Mouse (Mus musculus) liver, embryonic 14.5 days (tissue): ENCODE measurements around the gene Sptbn1. TPM values are rescaled to one million over a fixed set of nuclear protein-coding genes. Genes with fewer than 3 reads are reported as not detected.

Experiments used
- ATAC-seq: fragments of 200-750 bp; cut with Nextera tagmentation; 2 replicates; pipeline ENCODE4 v1.8.0; 2017; ENCODE audit warnings: moderate number of reproducible peaks, mild to moderate bottlenecking, moderate library complexity; ENCODE audit not compliant: insufficient read depth
- DNase-seq, 3 experiments: peaks; one replicate each; pipeline ENCODE4 v3.0.0-alpha.2; 2012 to 2013; ENCODE audit warnings: low read depth in 3 of 3, low spot score in 3 of 3
- H3K27ac ChIP-seq: fragments of 300-500 bp; sonication (generic); 2 replicates; pipeline ENCODE4 v1.5.1; 2014; ENCODE audit warnings: moderate library complexity, mild to moderate bottlenecking, control low read depth, inconsistent platforms
- H3K27me3 ChIP-seq: fragments of 300-500 bp; sonication (generic); 2 replicates; pipeline ENCODE4 v1.6.1; 2014; ENCODE audit warnings: mild to moderate bottlenecking, low read length, moderate library complexity; ENCODE audit not compliant: control insufficient read depth, insufficient read depth
- H3K36me3 ChIP-seq: fragments of 300-500 bp; sonication (generic); replicated peaks from 2 replicates; pipeline ENCODE4 v1.6.1; 2014; ENCODE audit warnings: low read depth; ENCODE audit not compliant: control insufficient read depth, insufficient read depth
- H3K4me1 ChIP-seq, 2 experiments: fragments of 200-500 bp in 1 of 2; fragments of 300-500 bp in 1 of 2; sonication (generic) in 1 of 2; replicated peaks; 2 replicates each; pipeline ENCODE4 v1.6.1; 2012 to 2014; ENCODE audit warnings: antibody characterized with exemption in 1 of 2, inconsistent platforms in 1 of 2, low read length in 1 of 2; ENCODE audit not compliant: control insufficient read depth in 2 of 2, insufficient read depth in 2 of 2
- H3K4me2 ChIP-seq: fragments of 300-500 bp; sonication (generic); 2 replicates; pipeline ENCODE4 v1.6.1; 2014; ENCODE audit warnings: low read depth, mild to moderate bottlenecking, control low read depth, moderate library complexity
- H3K4me3 ChIP-seq, 2 experiments: fragments of 200-500 bp in 1 of 2; fragments of 300-500 bp in 1 of 2; sonication (generic) in 1 of 2; 2 replicates each; pipeline ENCODE4 v1.5.1; 2012 to 2014; ENCODE audit warnings: low read depth in 2 of 2, low read length in 2 of 2, mild to moderate bottlenecking in 2 of 2, control low read depth in 1 of 2, inconsistent platforms in 1 of 2, moderate library complexity in 1 of 2; ENCODE audit not compliant: insufficient read depth in 1 of 2
- H3K9ac ChIP-seq: fragments of 300-500 bp; sonication (generic); replicated peaks from 2 replicates; pipeline ENCODE4 v1.6.1; 2014; ENCODE audit warnings: mild to moderate bottlenecking, control low read depth, moderate library complexity
- H3K9me3 ChIP-seq: fragments of 300-500 bp; sonication (generic); 2 replicates; pipeline ENCODE4 v1.6.1; 2016; ENCODE audit warnings: low read length, mixed read lengths; ENCODE audit not compliant: control insufficient read depth
- CTCF ChIP-seq: IDR thresholded peaks from 2 replicates; pipeline ENCODE4 v1.5.1; 2016; ENCODE audit warnings: antibody characterized with exemption, low read depth, control low read depth
- EP300 ChIP-seq: IDR thresholded peaks from 2 replicates; pipeline ENCODE4 v1.6.1; 2016; ENCODE audit warnings: antibody characterized with exemption, low read depth
- WGBS: fragments of 180-500 bp; shearing (Covaris S2); extraction: QIAGEN DNeasy Blood & Tissue Kit; methylation state at CpG from one replicate; pipeline ENCODE4 v1.1.7; 2014; ENCODE audit not compliant: insufficient replicate concordance; 5-methylcytosine and 5-hydroxymethylcytosine counted together
- polyA plus RNA-seq, 2 experiments: library from polyadenylated mRNA; depleted of rRNA in 1 of 2; stranded (reverse) in 1 of 2; unstranded in 1 of 2; fragments of >200 nt; fragmentation: Nextera tagmentation in 1 of 2; extraction: Ambion mirVana in 1 of 2; gene quantifications; 2 replicates each; pipeline versions ENCODE4 v1.2.1 to v1.2.3; 2012 to 2014

Sptbn1 gene
- polyA plus RNA-seq, 2 experiments = 9.6 to 14.4 TPM

DNA sequence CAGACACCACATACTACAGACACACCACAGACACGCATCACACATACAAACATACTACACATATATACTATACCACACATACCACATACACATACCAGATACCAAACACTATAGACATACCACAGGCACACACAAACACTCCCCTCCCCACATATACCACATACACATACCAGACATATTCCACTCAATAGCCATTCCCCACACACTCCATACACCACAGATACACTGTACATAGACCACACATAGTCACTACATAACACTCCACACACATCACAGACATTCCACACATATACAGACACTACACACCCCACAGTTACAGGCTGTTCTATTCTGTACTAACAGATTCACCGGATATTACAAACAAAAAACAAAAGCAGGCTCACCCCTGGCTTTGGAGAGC is 2.3 kb downstream of the Sptbn1 start:
- peaks cover 33% of the 10 kb centered on the region for H3K27me3 ChIP-seq
- no peak overlapping the region for H3K4me2 ChIP-seq
- no peak overlapping the region for H3K27ac ChIP-seq
- ATAC-seq (no peak), DNase-seq (no peak)
- H3K9ac ChIP-seq = no peak overlapping the region
- H3K4me1 ChIP-seq = no peaks in the 10 kb centered on the region; a peak in 1 of 4 replicates
- H3K4me3 ChIP-seq = no peak overlapping the region
- 60% methylated on average over 2 of the region's 2 CpGs for WGBS
- no peaks in the 10 kb centered on the region for H3K9me3 ChIP-seq
- TF ChIP-seq CTCF (no peak), EP300 (no peak)
- no peaks in the 10 kb centered on the region for H3K36me3 ChIP-seq

DNA sequence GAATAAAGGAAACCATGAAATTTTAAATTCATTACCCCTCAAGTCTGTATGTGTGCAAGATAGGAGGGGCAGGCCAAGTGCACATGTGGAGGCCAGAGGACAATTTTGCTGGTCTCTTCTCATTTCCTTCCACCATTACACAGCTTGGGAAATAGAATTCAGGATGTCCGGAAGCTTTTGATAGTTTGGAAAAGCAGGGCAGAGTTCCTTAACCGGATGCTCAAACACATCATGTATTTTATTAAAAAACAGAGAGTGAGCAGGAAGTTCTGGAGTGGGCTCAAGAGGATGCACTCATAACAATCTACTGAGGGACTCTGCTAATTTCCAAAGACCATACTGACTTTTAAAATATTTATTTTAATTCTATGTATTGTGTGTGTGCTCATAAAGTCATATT is 4.3 kb downstream of the Sptbn1 start:
- no peak for DNase-seq

DNA sequence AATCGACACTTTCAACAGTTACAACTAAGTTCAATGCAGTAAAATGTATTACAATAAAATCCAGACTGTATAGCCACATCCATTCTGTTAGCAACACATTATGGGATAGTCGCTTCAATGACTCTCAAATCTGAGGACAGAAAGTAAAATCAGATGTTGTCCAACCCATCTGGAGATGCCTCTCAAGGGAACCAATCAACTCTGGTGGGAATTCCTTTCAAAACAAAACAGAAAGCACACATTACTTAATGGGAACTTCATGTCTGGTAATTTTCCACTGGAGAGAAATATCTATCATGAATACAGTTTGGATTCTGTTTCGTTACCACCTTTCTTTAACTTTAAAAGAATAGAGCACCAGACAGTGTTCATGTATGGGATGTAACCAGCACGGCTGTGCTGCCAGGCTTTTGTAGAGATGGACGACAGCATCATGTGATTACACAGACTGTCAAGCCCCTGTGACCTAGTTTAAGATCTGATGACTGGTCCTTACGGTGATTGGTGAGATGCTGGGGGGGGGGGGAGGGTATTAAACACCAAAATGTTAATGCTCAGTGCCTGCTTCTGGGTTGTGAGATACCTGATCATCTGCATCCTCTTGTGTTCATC is 9.1 kb downstream of the Sptbn1 start:
- no peak for ATAC-seq
- H3K4me1 ChIP-seq = no peaks in the 10 kb centered on the region
- no peaks in the 10 kb centered on the region for H3K36me3 ChIP-seq
- no peak overlapping the region for H3K9ac ChIP-seq
- no peak overlapping the region for H3K4me3 ChIP-seq
- no peaks in the 10 kb centered on the region for H3K27me3 ChIP-seq
- 57% methylated on average over 6 of the region's 6 CpGs for WGBS
- H3K27ac ChIP-seq = no peak overlapping the region
- TF ChIP-seq EP300 (no peak), CTCF (no peak)
- no peak for DNase-seq
- H3K4me2 ChIP-seq = no peak overlapping the region
- H3K9me3 ChIP-seq = no peaks in the 10 kb centered on the region

More for the DNA sequence above, 4.3 kb downstream of the Sptbn1 start:
- Histone ChIP-seq H3K9me3 (no peaks in the 10 kb centered on the region), H3K9ac (no peak overlapping the region), H3K4me2 (no peak overlapping the region), H3K36me3 (no peaks in the 10 kb centered on the region), H3K4me3 (no peak overlapping the region), H3K27me3 (peaks cover 21% of the 10 kb centered on the region), H3K27ac (no peak overlapping the region), H3K4me1 (no peaks in the 10 kb centered on the region; a peak in 1 of 4 replicates)
- no peak for ATAC-seq
- TF ChIP-seq CTCF (no peak), EP300 (no peak)
- WGBS = 59% methylated on average over 2 of the region's 2 CpGs

DNA sequence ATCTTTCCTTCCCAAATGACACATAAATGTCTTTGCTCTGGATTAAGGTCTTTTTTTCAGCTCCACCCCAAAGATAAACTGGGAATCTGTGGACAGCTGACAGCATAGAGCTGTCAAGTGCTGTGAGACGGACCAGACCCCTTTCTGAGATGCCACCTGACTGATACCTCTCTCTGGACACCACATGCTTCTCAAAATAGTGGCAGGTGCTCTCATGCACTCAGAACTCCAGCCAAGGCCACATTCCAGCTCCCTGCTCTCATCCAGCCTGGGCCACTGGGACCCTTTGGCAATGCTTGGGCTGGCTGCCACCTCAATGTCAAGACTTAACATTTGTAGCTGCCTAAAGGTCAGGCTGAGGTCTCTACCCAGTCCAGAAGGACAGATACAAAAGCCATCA is 10.2 kb downstream of the Sptbn1 start:
- TF ChIP-seq EP300 (no peak), CTCF (no peak)
- WGBS = 28% methylated on average over 1 of the region's 1 CpGs
- DNase-seq (no peak), ATAC-seq (no peak)
- Histone ChIP-seq H3K27me3 (no peaks in the 10 kb centered on the region), H3K27ac (no peak overlapping the region), H3K4me1 (no peaks in the 10 kb centered on the region), H3K9ac (no peak overlapping the region), H3K9me3 (no peaks in the 10 kb centered on the region), H3K36me3 (no peaks in the 10 kb centered on the region), H3K4me3 (no peak overlapping the region), H3K4me2 (no peak overlapping the region)

GRCm38 (mm10) chr11:30257085-30257484 is 10.9 kb downstream of the Sptbn1 start:
- H3K9me3 ChIP-seq = no peaks in the 10 kb centered on the region
- no peak overlapping the region for H3K9ac ChIP-seq
- no peaks in the 10 kb centered on the region for H3K27me3 ChIP-seq
- no peak for TF ChIP-seq CTCF
- TF ChIP-seq EP300 = no peak
- H3K27ac ChIP-seq = no peak overlapping the region
- H3K4me2 ChIP-seq = no peak overlapping the region
- no peaks in the 10 kb centered on the region for H3K36me3 ChIP-seq
- H3K4me1 ChIP-seq = no peaks in the 10 kb centered on the region
- ATAC-seq = no peak
- no peak overlapping the region for H3K4me3 ChIP-seq
- DNase-seq = no peak
